Mouse (Mus musculus) lung, embryonic 16.5 days (tissue): ENCODE data around the gene Clybl. TPM values are rescaled to one million over a fixed set of nuclear protein-coding genes. Genes with fewer than 3 reads are reported as not detected.

Experiments
- ATAC-seq: fragments of 200-750 bp; cut with Nextera tagmentation; 2 replicates; pipeline ENCODE4 v1.8.0; 2017; ENCODE audit warnings: low read depth, mild to moderate bottlenecking, moderate library complexity
- H3K27ac ChIP-seq: fragments of 300-500 bp; sonication (generic); 2 replicates; pipeline ENCODE4 v1.5.1; 2014; ENCODE audit warnings: mild to moderate bottlenecking, control low read depth, low read length
- H3K27me3 ChIP-seq: fragments of 300-500 bp; sonication (generic); 2 replicates; pipeline ENCODE4 v1.6.1; 2014; ENCODE audit warnings: low read depth, low read length, mixed read lengths; ENCODE audit not compliant: control insufficient read depth, insufficient read depth
- H3K36me3 ChIP-seq: fragments of 300-500 bp; sonication (generic); 2 replicates; pipeline ENCODE4 v1.6.1; 2014; ENCODE audit warnings: low read length; ENCODE audit not compliant: control insufficient read depth, insufficient read depth
- H3K4me1 ChIP-seq: fragments of 300-500 bp; sonication (generic); replicated peaks from 2 replicates; pipeline ENCODE4 v1.6.1; 2014; ENCODE audit warnings: low read length, mixed read lengths; ENCODE audit not compliant: control insufficient read depth, insufficient read depth
- H3K4me2 ChIP-seq: fragments of 300-500 bp; sonication (generic); 2 replicates; pipeline ENCODE4 v1.6.1; 2014; ENCODE audit warnings: low read depth, low read length, control low read depth
- H3K4me3 ChIP-seq: fragments of 300-500 bp; sonication (generic); 2 replicates; pipeline ENCODE4 v1.5.1; 2014; ENCODE audit warnings: mild to moderate bottlenecking, low read length, control low read depth
- H3K9ac ChIP-seq: fragments of 300-500 bp; sonication (generic); 2 replicates; pipeline ENCODE4 v1.6.1; 2014; ENCODE audit warnings: low read length, control low read depth
- H3K9me3 ChIP-seq: fragments of 300-500 bp; sonication (generic); 2 replicates; pipeline ENCODE4 v1.6.1; 2016; ENCODE audit warnings: low read length; ENCODE audit not compliant: control insufficient read depth
- WGBS: fragments of 180-500 bp; shearing (Covaris S2); extraction: QIAGEN DNeasy Blood & Tissue Kit; methylation state at CpG from one replicate; pipeline ENCODE4 v1.1.7; 2014; 5-methylcytosine and 5-hydroxymethylcytosine counted together
- polyA plus RNA-seq: library from polyadenylated mRNA; unstranded; fragments of >200 nt; fragmentation: Nextera tagmentation; extraction: Ambion mirVana; gene quantifications from 2 replicates; pipeline ENCODE4 v1.2.1, GENCODE M21; 2015

Gene Clybl
- polyA plus RNA-seq, 1 experiment from 2014 or later, result 22.3 TPM

- no peak for ATAC-seq
- no peak overlapping the region for H3K4me2 ChIP-seq
Measured at GRCm38 (mm10) chr14:122331635-122332460, 150.3 kb downstream of the Clybl start.

GRCm38 (mm10) chr14:122336957-122337356 is 155.5 kb downstream of the Clybl start:
- Histone ChIP-seq H3K4me3 (no peak overlapping the region), H3K4me1 (no peaks in the 10 kb centered on the region), H3K9ac (no peak overlapping the region), H3K27ac (no peak overlapping the region), H3K4me2 (no peak overlapping the region), H3K9me3 (no peaks in the 10 kb centered on the region), H3K27me3 (no peaks in the 10 kb centered on the region), H3K36me3 (no peaks in the 10 kb centered on the region)
- WGBS, result 50% methylated on average over 4 of the region's 4 CpGs
- ATAC-seq, result no peak

More at GRCm38 (mm10) chr14:122331635-122332460, 150.3 kb downstream of the Clybl start:
- Histone ChIP-seq H3K4me3 (no peak overlapping the region), H3K27me3 (no peaks in the 10 kb centered on the region), H3K9ac (no peak overlapping the region), H3K36me3 (no peaks in the 10 kb centered on the region), H3K27ac (no peak overlapping the region), H3K4me1 (no peaks in the 10 kb centered on the region), H3K9me3 (no peaks in the 10 kb centered on the region)
- 32% methylated on average over 14 of the region's 14 CpGs for WGBS

GRCm38 (mm10) chr14:122338784-122339183 is 157.3 kb downstream of the Clybl start:
- H3K4me3 ChIP-seq, result no peak overlapping the region
- no peaks in the 10 kb centered on the region for H3K27me3 ChIP-seq
- H3K36me3 ChIP-seq, result no peaks in the 10 kb centered on the region
- no peaks in the 10 kb centered on the region for H3K4me1 ChIP-seq
- no peak overlapping the region for H3K9ac ChIP-seq
- H3K9me3 ChIP-seq, result no peaks in the 10 kb centered on the region
- H3K27ac ChIP-seq, result no peak overlapping the region
- no peak overlapping the region for H3K4me2 ChIP-seq
- no peak for ATAC-seq
- WGBS, result 86% methylated on average over 4 of the region's 4 CpGs

- ATAC-seq, result no peak
- Histone ChIP-seq H3K4me1 (no peaks in the 10 kb centered on the region), H3K4me3 (no peak overlapping the region), H3K4me2 (no peak overlapping the region), H3K27ac (no peak overlapping the region), H3K9me3 (no peaks in the 10 kb centered on the region), H3K27me3 (no peaks in the 10 kb centered on the region), H3K36me3 (no peaks in the 10 kb centered on the region), H3K9ac (no peak overlapping the region)
- WGBS, result 83% methylated on average over 5 of the region's 5 CpGs
Measured at GRCm38 (mm10) chr14:122340141-122340540, 158.6 kb downstream of the Clybl start.

- Histone ChIP-seq H3K9me3 (no peaks in the 10 kb centered on the region), H3K4me3 (no peak overlapping the region), H3K27me3 (no peaks in the 10 kb centered on the region), H3K36me3 (no peaks in the 10 kb centered on the region), H3K27ac (no peak overlapping the region), H3K4me2 (no peak overlapping the region), H3K4me1 (no peaks in the 10 kb centered on the region), H3K9ac (no peak overlapping the region)
- ATAC-seq, result no peak
- 45% methylated on average over 6 of the region's 6 CpGs for WGBS
Measured at GRCm38 (mm10) chr14:122341591-122342360, 160.3 kb downstream of the Clybl start.

GRCm38 (mm10) chr14:122344272-122345224 is 163.0 kb downstream of the Clybl start:
- 61% methylated on average over 18 of the region's 18 CpGs for WGBS
- H3K4me3 ChIP-seq, result no peak overlapping the region
- no peak overlapping the region for H3K4me2 ChIP-seq
- no peaks in the 10 kb centered on the region for H3K36me3 ChIP-seq
- no peak overlapping the region for H3K27ac ChIP-seq
- H3K9ac ChIP-seq, result no peak overlapping the region
- ATAC-seq, result no peak
- no peaks in the 10 kb centered on the region for H3K27me3 ChIP-seq
- no peaks in the 10 kb centered on the region for H3K4me1 ChIP-seq
- H3K9me3 ChIP-seq, result no peaks in the 10 kb centered on the region

GRCm38 (mm10) chr14:122348069-122348468 is 166.6 kb downstream of the Clybl start:
- H3K9me3 ChIP-seq, result no peaks in the 10 kb centered on the region
- WGBS, result 73% methylated on average over 7 of the region's 7 CpGs
- no peak overlapping the region for H3K4me2 ChIP-seq
- H3K4me1 ChIP-seq, result no peaks in the 10 kb centered on the region
- H3K27me3 ChIP-seq, result no peaks in the 10 kb centered on the region
- no peak overlapping the region for H3K27ac ChIP-seq
- no peak overlapping the region for H3K9ac ChIP-seq
- no peak for ATAC-seq
- H3K36me3 ChIP-seq, result no peaks in the 10 kb centered on the region
- no peak overlapping the region for H3K4me3 ChIP-seq

- H3K9ac ChIP-seq, result no peak overlapping the region
- WGBS, result 76% methylated on average over 5 of the region's 5 CpGs
- H3K9me3 ChIP-seq, result no peaks in the 10 kb centered on the region
- H3K4me3 ChIP-seq, result no peak overlapping the region
- ATAC-seq, result no peak
- no peaks in the 10 kb centered on the region for H3K27me3 ChIP-seq
- no peaks in the 10 kb centered on the region for H3K4me1 ChIP-seq
- H3K36me3 ChIP-seq, result no peaks in the 10 kb centered on the region
- H3K27ac ChIP-seq, result no peak overlapping the region
- no peak overlapping the region for H3K4me2 ChIP-seq
Measured at GRCm38 (mm10) chr14:122349326-122349725, 167.8 kb downstream of the Clybl start.
